Mouse (Mus musculus) bone marrow, adult 2 months (tissue): ENCODE results near the gene Col23a1.

ENCODE experiments used
- CTCF ChIP-seq: fragments of 200-500 bp; IDR thresholded peaks from 2 replicates; pipeline ENCODE4 v1.5.1; 2011; ENCODE audit warnings: low read length, control low read depth; ENCODE audit not compliant: control insufficient read depth, insufficient read depth
- POLR2A ChIP-seq: fragments of 200-500 bp; IDR thresholded peaks from 2 replicates; pipeline ENCODE4 v1.6.1; 2011; ENCODE audit warnings: low read depth, mild to moderate bottlenecking, control low read depth, low read length, borderline replicate concordance; ENCODE audit not compliant: control insufficient read depth

DNA sequence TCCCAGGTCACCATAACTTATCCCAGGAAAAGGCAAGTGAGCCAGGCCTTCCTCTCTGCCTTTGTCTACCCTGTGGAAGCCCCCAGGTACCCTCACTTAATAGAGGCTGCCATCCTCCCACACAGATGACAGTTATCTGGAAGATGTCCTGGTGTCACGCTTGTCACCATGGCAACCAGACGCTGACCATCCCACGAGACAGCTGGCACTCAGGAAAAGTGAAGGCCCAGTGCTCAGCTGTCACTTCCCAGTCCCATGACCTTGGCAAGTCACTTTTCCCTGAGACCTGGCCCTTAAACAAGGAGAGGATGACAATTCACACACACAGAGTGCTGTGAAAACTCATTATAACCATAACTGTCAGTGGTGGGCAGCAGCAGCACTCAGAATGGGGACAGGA, 262.4 kb downstream of the Col23a1 start:
- TF ChIP-seq POLR2A, result no peak
- no peak for TF ChIP-seq CTCF
